Mouse (Mus musculus) bone marrow macrophage, adult 2 months (primary cell): ENCODE data around the gene Tmem131.

Source experiments
- CTCF ChIP-seq: IDR thresholded peaks from 2 replicates; pipeline ENCODE4 v1.5.1; 2012; ENCODE audit warnings: low read depth, mild to moderate bottlenecking, low read length, moderate library complexity
- POLR2A ChIP-seq: IDR thresholded peaks from 2 replicates; pipeline ENCODE4 v1.6.1; 2012; ENCODE audit warnings: mild to moderate bottlenecking, low read depth, low read length, borderline replicate concordance

GRCm38 (mm10) chr1:36915200-36915580 lies 28.3 kb downstream of the Tmem131 start:
- TF ChIP-seq CTCF (no peak), POLR2A (no peak)
